Mouse (Mus musculus) left cerebral cortex, adult 8-10 months (tissue): ENCODE measurements around the gene Ccdc86. TPM values are rescaled to one million over a fixed set of nuclear protein-coding genes. Genes with fewer than 3 reads are reported as not detected.

Experiments
- DNase-seq, 2 experiments: peaks; one replicate each; pipeline ENCODE4 v3.0.0; 2022; ENCODE audit warnings: low spot score in 2 of 2
- total RNA-seq, 4 experiments: library from RNA; stranded (reverse); gene quantifications; 2 replicates each; pipeline ENCODE4 v1.2.4; 2022

Gene Ccdc86
- total RNA-seq, 4 experiments from 2014 or later: 7.2 to 8.2 (median 7.7) TPM

GRCm38 (mm10) chr19:10914291-10914690 is 34.8 kb downstream of the Ccdc86 start:
- DNase-seq: no peak

GRCm38 (mm10) chr19:10909087-10909721 is 39.9 kb downstream of the Ccdc86 start:
- no peak for DNase-seq

DNA sequence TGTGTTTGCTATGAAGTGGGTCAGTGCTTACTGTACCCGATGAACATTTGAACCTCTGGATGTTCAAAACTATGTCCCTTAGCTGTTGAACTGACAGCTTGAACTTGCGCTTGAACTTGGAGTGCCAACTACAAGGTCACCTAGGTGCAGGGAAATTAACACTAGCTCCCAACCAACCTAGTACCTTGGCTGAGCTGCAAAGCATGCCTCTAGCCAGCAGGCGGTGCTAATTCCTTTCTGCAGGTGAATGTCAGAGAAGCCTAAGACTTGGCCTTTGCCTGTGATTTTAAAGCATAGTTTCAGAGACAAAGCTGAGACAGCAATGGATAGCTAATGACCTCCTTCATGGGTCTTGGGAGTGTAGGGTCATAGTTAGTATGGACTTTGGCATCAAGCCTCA is 41.2 kb downstream of the Ccdc86 start:
- DNase-seq: peak in 1 of 2 experiments; percentile 37

GRCm38 (mm10) chr19:10905728-10906000 is 43.4 kb downstream of the Ccdc86 start:
- DNase-seq: no peak

DNA sequence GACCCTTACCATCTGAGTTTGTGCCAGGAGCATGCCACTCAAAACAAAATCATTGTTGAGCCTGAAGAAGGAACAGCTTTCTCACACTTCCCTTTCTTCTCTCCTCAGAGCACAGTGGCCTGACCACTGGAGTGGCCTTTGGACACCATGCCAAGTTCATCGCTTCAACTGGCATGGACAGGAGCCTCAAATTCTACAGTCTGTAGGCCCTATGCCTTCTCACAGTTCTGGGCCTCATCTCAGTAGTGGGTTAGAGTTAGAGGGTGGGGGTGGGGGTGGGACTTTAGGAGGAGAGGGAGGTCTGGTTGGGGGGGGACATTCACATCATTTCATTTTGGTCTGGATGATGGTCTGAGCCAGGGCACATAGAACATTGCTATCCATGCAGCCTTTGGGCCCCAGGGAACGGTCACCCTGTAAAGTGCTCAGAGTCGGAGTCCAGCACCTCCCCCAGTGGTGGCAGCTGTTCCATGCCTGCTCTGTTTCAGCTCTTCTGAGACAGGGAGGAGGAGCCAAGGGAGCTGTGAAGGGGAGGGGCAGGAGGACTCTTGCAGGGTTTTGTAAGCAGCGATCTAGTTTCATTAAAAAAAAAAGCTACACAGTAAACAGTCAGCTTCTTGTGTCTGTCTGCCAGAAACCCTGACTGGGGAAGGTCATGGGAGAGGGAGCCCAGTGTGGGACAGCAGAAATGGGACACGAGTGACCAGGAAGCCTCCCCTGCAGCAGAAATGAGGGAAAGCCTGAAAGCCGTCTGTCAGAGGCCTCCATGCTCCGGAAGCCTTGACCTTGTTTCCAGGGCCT is 43.9 kb downstream of the Ccdc86 start:
- peak in 1 of 2 experiments; percentile 79 for DNase-seq

- no peak for DNase-seq
These were observed 44.6 kb downstream of the Ccdc86 start for GRCm38 (mm10) chr19:10904512-10904911.

- no peak for DNase-seq
These were observed 48.0 kb downstream of the Ccdc86 start for GRCm38 (mm10) chr19:10901046-10901445.

DNA sequence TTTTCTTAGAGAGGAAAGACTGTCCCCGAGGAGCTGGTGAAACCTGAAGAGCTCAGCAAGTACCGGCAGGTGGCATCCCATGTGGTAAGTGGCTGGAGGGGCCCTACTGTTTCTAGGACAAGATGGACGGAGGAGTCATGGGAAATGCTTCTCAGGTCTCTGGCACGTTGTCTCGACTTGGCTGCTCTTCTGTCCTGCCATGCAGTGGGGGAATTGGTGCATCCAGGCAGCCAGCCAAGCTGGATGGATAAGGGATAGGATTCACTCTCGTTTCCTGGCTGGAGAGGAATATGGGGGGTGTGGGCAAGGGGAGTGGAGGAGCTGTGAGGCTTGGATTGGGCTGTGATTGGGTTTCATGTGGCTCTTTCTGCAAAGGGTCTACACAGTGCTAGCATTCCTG is 48.8 kb downstream of the Ccdc86 start:
- no peak for DNase-seq

- no peak for DNase-seq
These were observed 51.6 kb downstream of the Ccdc86 start for GRCm38 (mm10) chr19:10897491-10897890.

DNA sequence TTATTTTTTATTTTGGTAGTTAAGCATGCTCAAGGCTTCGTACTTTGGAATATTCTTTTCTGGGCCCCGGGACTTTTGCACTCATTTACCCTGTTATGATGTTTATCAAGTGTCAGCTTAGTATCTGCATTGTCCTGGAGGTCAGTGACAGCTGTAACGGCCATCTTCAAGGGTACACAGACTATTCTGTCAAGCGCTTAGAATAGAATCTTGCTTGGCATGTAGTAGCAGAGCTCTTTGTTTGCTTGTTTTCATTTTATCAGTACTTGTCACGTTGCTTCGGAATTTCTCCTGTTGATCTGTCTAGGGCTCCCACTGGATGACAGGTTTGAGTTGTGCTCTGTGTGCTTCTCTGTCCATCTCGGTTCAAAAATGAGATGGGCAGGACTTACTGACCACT is 52.2 kb downstream of the Ccdc86 start:
- DNase-seq: no peak

- DNase-seq: no peak
These were observed 53.4 kb downstream of the Ccdc86 start for GRCm38 (mm10) chr19:10895708-10896107.

DNA sequence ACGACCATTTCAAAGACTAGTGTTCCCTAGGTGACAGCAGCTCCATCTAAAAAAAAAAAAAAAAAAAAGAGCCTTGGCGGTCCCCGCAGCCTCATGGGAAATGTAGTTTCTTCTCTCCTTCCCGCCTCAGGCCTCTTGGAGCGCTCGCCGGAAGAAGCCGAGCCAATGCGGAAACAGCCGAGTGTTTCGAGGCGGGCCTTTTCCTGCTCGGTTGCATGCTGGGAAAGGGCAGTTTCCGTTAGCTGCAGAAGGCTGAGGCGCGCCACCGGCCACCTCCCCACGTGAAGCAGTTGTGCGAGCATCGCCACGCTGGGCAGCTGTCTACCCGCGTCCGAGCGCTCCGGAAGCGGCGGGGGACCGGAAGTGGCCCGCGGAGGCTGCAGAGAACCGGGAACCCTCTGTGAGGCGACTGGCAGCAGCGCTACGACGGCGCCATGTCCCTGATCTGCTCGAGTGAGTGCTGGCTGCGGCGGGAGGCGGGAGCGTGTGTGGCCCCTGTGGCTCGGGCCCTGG is 54.0 kb downstream of the Ccdc86 start, which contains the start of gene Prpf19:
Gene Prpf19 (plus strand): TSS at position 216 of the 513 bp plus-strand sequence.
- DNase-seq: peak; percentile 97 to 98

GRCm38 (mm10) chr19:10892201-10892600 is 56.9 kb downstream of the Ccdc86 start:
- DNase-seq: no peak

Other genes with a start within 250 kb of the Ccdc86 start
- gene Cd5, start 210.3 kb downstream of the Ccdc86 start, total RNA-seq: under 1 TPM; 0.13 to 0.51 (median 0.43) TPM
- 1 to 10 TPM; 1.5 to 4.1 (median 2.2) TPM for gene Cd6, start 119.2 kb downstream of the Ccdc86 start, total RNA-seq
- gene Slc15a3, start 109.5 kb downstream of the Ccdc86 start, total RNA-seq: 10 to 100 TPM in 1 of 4 experiments, 1 to 10 TPM in 3; 1.2 to 11.7 (median 3.9) TPM
- 100 to 1,000 TPM; 218 to 239 (median 228) TPM for gene Tmem132a, start 79.3 kb downstream of the Ccdc86 start, total RNA-seq
- 10 to 100 TPM; 45.0 to 48.1 (median 45.5) TPM for gene Tmem109, start 67.3 kb downstream of the Ccdc86 start, total RNA-seq
- 100 to 1,000 TPM; 196 to 220 (median 207) TPM for gene Prpf19, start 54.0 kb downstream of the Ccdc86 start, total RNA-seq
- 1 to 10 TPM in 1 of 4 experiments, under 1 TPM in 1, not detected in 2; 0.19 to 1.5 TPM for gene Zp1, start 28.6 kb downstream of the Ccdc86 start, total RNA-seq
- gene Ptgdr2, start 12.1 kb downstream of the Ccdc86 start, total RNA-seq: under 1 TPM in 2 of 4 experiments, not detected in 2; 0.17 to 0.19 TPM
- gene Ms4a10, start 25.4 kb upstream of the Ccdc86 start, total RNA-seq: not detected
- 1 to 10 TPM in 1 of 4 experiments, not detected in 3; 1.1 TPM for gene Ms4a15, start 44.0 kb upstream of the Ccdc86 start, total RNA-seq
- gene Ms4a18, start 68.8 kb upstream of the Ccdc86 start, total RNA-seq: not detected
- under 1 TPM in 1 of 4 experiments, not detected in 3; 0.46 TPM for gene Ms4a8a, start 131.8 kb upstream of the Ccdc86 start, total RNA-seq
- not detected for gene 1700017D01Rik, start 181.6 kb upstream of the Ccdc86 start, total RNA-seq
- not detected for gene 1700025F22Rik, start 216.1 kb upstream of the Ccdc86 start, total RNA-seq
- not detected for gene Ms4a13, start 247.5 kb upstream of the Ccdc86 start, total RNA-seq